Mouse (Mus musculus) stomach, embryonic 16.5 days (tissue): ENCODE measurements at regions not wholly inside any gene's neighbourhood (a gene's known extent, or its start where the extent isn't known, plus 50 kb on each side); places are given as distances from the start of the nearest gene placed in this dataset.

Experiments used
- ATAC-seq: fragments of 200-750 bp; cut with Nextera tagmentation; 2 replicates; pipeline ENCODE4 v1.8.0; 2017; ENCODE audit warnings: moderate number of reproducible peaks, moderate TSS enrichment; ENCODE audit not compliant: insufficient read depth, low FRiP score
- H3K27ac ChIP-seq: fragments of 300-500 bp; sonication (generic); 2 replicates; pipeline ENCODE4 v1.5.1; 2014; ENCODE audit warnings: low read length
- H3K27me3 ChIP-seq: fragments of 300-500 bp; sonication (generic); 2 replicates; pipeline ENCODE4 v1.6.1; 2014; ENCODE audit warnings: low read length, control low read depth, mixed read lengths; ENCODE audit not compliant: control insufficient read depth, insufficient read depth
- H3K36me3 ChIP-seq: fragments of 300-500 bp; sonication (generic); 2 replicates; pipeline ENCODE4 v1.6.1; 2014; ENCODE audit warnings: low read length; ENCODE audit not compliant: control insufficient read depth, insufficient read depth
- H3K4me1 ChIP-seq: fragments of 300-500 bp; sonication (generic); 2 replicates; pipeline ENCODE4 v1.6.1; 2014; ENCODE audit warnings: low read length, control low read depth, mixed read lengths; ENCODE audit not compliant: control insufficient read depth, insufficient read depth
- H3K4me2 ChIP-seq: fragments of 300-500 bp; sonication (generic); 2 replicates; pipeline ENCODE4 v1.6.1; 2014; ENCODE audit warnings: low read depth, low read length, mixed read lengths
- H3K4me3 ChIP-seq: fragments of 300-500 bp; sonication (generic); replicated peaks from 2 replicates; pipeline ENCODE4 v1.5.1; 2014; ENCODE audit warnings: mild to moderate bottlenecking, low read length
- H3K9ac ChIP-seq: fragments of 300-500 bp; sonication (generic); 2 replicates; pipeline ENCODE4 v1.6.1; 2014; ENCODE audit warnings: low read length
- H3K9me3 ChIP-seq: fragments of 300-500 bp; sonication (generic); replicated peaks from 2 replicates; pipeline ENCODE4 v1.6.1; 2016; ENCODE audit warnings: low read length, control low read depth; ENCODE audit not compliant: control insufficient read depth
- WGBS: fragments of 180-500 bp; shearing (Covaris S2); extraction: QIAGEN DNeasy Blood & Tissue Kit; methylation state at CpG from one replicate; pipeline ENCODE4 v1.1.7; 2014; 5-methylcytosine and 5-hydroxymethylcytosine counted together

DNA sequence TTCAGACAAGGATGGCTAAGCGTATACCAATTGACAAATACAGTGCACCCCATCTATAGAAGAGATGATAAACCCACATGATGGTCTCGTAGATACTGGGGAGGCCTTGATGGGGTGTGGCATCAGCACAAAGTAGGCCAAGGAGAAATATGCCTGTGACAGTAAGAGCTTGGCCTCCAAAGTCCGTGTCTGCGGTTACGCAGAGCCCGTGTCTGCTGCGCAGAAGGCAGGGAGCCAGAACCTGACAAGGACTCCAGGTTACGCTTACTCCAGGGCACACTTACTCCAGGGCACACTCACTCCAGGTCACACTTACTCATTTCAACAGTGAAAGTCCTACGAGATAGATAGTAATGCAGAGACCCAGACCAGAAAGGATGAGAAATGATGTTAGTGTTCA is 141.1 kb upstream of the A530016L24Rik start:
- Histone ChIP-seq H3K27ac (no peak overlapping the region), H3K27me3 (no peaks in the 10 kb centered on the region), H3K36me3 (no peaks in the 10 kb centered on the region), H3K4me2 (no peak overlapping the region), H3K9ac (no peak overlapping the region), H3K9me3 (no peaks in the 10 kb centered on the region), H3K4me3 (no peak overlapping the region), H3K4me1 (no peaks in the 10 kb centered on the region)
- no peak for ATAC-seq
- 92% methylated on average over 9 of the region's 9 CpGs for WGBS

DNA sequence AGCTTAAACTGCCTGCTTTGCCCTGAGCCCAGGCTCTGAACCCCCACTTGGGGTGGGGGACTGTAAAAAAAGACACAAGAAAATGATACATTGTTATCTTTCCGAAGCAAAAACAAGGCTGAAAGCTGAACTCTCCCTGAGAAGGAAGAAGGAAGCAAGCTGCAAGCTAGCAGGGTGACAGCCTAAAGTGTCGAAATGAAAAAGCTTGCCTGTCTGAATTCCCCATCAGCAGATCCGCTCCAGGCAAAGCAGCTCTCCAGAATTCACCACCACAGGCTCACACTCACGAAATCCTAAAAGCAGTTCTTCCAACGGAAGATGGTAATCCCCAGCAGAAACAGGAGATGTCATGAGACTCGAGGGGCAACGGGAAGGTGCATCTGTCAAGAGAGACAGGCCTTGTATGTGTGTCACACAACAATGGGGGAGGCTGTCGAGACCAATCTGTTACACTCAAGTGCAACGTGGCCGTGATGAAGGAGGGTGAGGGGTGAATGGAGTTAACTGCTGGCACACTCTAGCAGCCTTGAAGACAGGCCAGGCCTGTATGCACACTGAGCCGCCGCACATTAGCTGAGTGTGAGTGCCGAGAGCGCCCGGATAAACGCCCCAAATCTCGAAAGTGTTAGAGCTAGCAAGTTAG is 139.5 kb upstream of the A530016L24Rik start:
- H3K36me3 ChIP-seq: no peaks in the 10 kb centered on the region
- ATAC-seq: no peak
- no peak overlapping the region for H3K4me3 ChIP-seq
- no peaks in the 10 kb centered on the region for H3K4me1 ChIP-seq
- 0 out of 2 replicates have a peak overlapping the region, but pooled peaks have one; percentile 17 for H3K9ac ChIP-seq
- 40% methylated on average over 17 of the region's 17 CpGs for whole genome bisulfite sequencing
- no peaks in the 10 kb centered on the region for H3K27me3 ChIP-seq
- H3K27ac ChIP-seq: peak overlapping the region; percentile 69
- H3K9me3 ChIP-seq: no peaks in the 10 kb centered on the region
- peak overlapping the region; percentile 14; the same call in 1 of the 2 replicates for H3K4me2 ChIP-seq

DNA sequence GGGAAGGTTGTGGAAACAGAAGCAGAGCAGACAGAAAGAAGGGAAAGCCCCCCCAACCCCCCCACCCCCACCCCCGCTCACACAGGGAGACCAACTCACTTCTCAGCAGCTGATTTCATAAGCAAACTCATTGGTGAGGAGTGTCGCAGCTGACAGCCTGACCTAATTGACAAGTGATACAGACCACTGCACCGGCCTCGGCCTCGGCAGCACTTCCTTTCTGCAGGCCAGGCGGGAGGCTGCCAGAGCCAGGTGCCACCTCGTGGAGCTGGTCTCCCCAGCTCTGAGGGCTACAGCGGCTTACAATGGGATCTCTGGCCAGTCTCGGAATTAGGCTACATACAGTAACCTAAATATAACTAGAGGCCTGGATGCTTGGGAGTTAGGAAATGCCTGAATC is 138.5 kb upstream of the A530016L24Rik start:
- no peak overlapping the region for H3K4me3 ChIP-seq
- no peaks in the 10 kb centered on the region for H3K4me1 ChIP-seq
- no peak overlapping the region; the same call in 1 of the 2 replicates for H3K27ac ChIP-seq
- no peaks in the 10 kb centered on the region for H3K36me3 ChIP-seq
- no peak overlapping the region for H3K9ac ChIP-seq
- no peaks in the 10 kb centered on the region for H3K27me3 ChIP-seq
- H3K4me2 ChIP-seq: no peak overlapping the region
- ATAC-seq: no peak
- no peaks in the 10 kb centered on the region for H3K9me3 ChIP-seq
- 33% methylated on average over 9 of the region's 9 CpGs for WGBS

DNA sequence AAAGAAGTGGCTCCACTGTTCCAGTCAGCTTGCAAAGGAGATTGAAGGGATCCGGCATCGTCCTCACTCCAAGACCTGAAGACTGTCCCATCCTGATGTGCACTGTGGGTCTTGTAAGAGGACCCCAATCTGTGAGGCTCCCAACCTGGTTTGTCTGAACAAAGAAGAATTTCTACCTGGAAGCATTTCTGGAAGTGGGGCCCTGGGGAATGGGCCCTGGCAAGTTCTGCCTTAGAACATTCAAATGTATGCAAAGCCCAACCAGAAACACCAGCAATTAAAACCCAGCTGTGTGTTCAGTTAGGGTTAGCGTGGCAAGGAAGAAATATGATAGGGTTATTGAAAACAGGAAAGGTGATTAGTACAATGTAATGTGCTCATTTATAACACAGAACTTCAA is 125.9 kb upstream of the A530016L24Rik start:
- ATAC-seq: no peak
- no peaks in the 10 kb centered on the region for H3K36me3 ChIP-seq
- no peak overlapping the region for H3K4me2 ChIP-seq
- no peaks in the 10 kb centered on the region for H3K27me3 ChIP-seq
- H3K4me1 ChIP-seq: no peaks in the 10 kb centered on the region
- no peak overlapping the region for H3K9ac ChIP-seq
- H3K27ac ChIP-seq: no peak overlapping the region
- H3K4me3 ChIP-seq: no peak overlapping the region
- H3K9me3 ChIP-seq: no peaks in the 10 kb centered on the region
- WGBS: 81% methylated on average over 3 of the region's 3 CpGs

DNA sequence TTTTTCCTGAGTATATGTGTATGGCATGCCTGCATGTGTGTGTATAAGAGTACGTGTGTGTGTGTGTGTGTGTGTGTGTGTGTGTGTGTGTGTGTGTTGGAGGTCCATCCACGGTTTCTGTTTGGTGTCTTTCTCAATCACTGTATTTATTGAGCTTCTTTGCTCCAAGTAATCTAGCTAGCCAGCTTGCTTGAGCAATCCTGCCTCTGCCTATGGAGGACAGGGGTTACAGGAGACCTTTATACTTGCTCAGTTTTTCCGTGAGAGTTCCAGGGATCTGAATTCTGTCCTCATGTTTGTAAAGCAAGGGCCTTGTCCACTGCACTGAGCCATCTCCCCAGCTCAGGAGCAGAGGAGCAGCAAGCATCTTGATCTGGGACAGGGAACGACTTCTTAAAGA is 122.0 kb upstream of the A530016L24Rik start:
- Histone ChIP-seq H3K4me3 (no peak overlapping the region), H3K36me3 (no peaks in the 10 kb centered on the region), H3K27ac (no peak overlapping the region), H3K9ac (no peak overlapping the region), H3K9me3 (no peaks in the 10 kb centered on the region), H3K4me1 (no peaks in the 10 kb centered on the region), H3K27me3 (no peaks in the 10 kb centered on the region; the same call in 1 of the 2 replicates), H3K4me2 (no peak overlapping the region)
- no peak for ATAC-seq
- WGBS: 76% methylated on average over 4 of the region's 4 CpGs

DNA sequence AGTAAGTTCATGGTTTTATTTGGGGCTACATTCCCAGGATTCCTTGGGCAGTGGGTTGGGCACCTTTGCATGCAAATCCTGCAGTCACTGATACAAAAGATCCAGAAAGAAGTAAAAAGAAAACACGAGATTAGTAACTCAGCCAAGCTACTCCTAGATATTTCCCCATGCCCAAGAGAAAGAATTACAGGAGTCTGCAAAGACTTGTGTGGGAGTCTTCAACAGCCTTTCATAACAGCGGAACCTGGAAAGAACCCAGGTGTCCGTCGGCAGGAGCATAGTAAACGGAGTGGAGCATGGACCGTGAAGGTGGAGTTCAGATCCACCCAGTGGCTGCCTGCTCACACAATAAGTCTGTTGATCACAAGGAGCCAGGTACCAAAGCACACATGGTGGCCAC is 121.1 kb upstream of the A530016L24Rik start:
- Histone ChIP-seq H3K36me3 (no peaks in the 10 kb centered on the region), H3K4me1 (no peaks in the 10 kb centered on the region), H3K4me3 (no peak overlapping the region), H3K9me3 (no peaks in the 10 kb centered on the region), H3K9ac (no peak overlapping the region), H3K4me2 (no peak overlapping the region), H3K27ac (no peak overlapping the region), H3K27me3 (no peaks in the 10 kb centered on the region; the same call in 1 of the 2 replicates)
- ATAC-seq: no peak
- WGBS: 68% methylated on average over 6 of the region's 6 CpGs

DNA sequence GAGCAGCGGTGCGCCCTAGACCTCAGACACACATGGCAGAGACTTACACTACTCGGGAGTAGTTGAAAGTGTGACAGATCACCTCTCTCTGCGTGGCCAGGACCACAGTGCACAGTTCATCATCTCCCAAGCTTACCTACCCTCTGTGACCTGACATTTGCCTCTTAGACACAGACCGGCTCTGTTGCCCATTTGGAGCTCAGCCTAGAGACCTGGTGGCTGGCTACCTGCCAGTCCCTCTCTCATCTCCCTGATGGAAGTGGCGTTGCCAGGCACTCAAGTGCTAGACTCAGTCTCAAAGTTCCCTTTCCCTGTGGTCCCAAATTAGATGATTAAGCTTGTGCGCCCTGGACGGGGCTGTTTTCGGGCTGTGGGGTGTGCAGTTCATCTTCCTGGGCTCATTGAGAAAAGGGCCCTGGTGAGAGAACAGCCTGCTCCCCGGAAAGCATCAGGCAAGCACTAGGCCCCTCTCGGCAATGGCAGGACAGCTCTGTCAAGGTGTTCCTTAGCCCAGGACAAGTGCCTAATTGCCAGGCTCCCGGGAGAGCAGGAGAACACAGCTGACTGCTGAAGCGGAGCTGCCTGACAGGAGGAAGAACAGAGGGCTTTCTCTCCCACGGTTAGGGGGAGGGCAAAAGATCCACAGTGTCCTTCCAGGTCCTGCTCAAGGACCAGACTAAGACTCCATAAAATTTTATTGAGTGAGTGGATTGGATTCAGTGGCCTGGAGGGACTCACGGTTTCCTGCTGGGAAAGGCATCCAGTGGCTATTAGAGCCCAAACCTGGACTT is 119.5 kb upstream of the A530016L24Rik start:
- Histone ChIP-seq H3K36me3 (no peaks in the 10 kb centered on the region), H3K4me2 (no peak overlapping the region), H3K9me3 (no peaks in the 10 kb centered on the region), H3K9ac (no peak overlapping the region), H3K4me3 (no peak overlapping the region), H3K27ac (no peak overlapping the region), H3K27me3 (no peaks in the 10 kb centered on the region; the same call in 1 of the 2 replicates), H3K4me1 (no peaks in the 10 kb centered on the region)
- WGBS: 70% methylated on average over 15 of the region's 15 CpGs
- ATAC-seq: no peak

DNA sequence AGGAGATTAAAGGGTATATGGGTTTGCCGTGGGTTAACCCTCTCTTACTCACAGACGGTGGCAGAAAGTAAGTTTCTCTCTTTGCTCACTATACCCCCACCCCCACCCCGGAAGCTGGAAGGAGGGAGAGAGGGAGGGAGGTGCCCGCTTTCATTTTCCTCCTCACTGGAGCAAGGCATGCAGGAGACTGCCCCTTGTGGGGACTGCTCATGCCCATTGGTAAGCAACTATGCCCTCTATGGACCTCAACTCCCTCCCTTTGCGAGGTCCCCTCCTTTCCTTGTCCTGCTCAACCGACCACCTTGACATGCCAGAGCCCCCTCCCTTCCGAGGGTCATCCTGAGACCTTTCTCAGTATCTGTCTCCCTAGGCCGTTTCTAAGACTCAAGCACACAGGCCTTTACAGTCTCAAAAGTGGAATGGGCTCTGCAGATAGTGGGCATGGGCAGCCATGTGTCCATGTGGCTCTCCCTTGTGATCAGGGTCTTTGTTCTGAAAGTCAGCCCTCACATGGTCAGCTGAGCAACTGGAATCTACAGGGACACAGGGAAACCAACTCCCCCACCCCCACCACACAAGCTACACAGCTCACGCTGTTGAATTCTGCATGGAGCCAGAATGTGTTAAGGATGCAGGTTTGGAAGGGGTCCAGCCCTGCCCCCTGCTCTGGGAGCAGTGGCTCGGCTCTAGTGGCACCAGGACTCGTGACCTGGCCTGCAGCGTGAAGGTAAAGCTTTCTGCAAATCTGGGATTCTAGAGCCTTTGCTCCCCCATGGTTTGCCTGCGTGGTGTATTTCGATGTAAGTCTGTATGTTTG is 116.8 kb upstream of the A530016L24Rik start:
- WGBS: 73% methylated on average over 13 of the region's 14 CpGs
- Histone ChIP-seq H3K4me1 (no peaks in the 10 kb centered on the region), H3K9me3 (no peaks in the 10 kb centered on the region), H3K27ac (no peak overlapping the region), H3K4me3 (no peak overlapping the region), H3K9ac (no peak overlapping the region), H3K36me3 (no peaks in the 10 kb centered on the region), H3K27me3 (no peaks in the 10 kb centered on the region; the same call in 1 of the 2 replicates), H3K4me2 (no peak overlapping the region)
- ATAC-seq: no peak

DNA sequence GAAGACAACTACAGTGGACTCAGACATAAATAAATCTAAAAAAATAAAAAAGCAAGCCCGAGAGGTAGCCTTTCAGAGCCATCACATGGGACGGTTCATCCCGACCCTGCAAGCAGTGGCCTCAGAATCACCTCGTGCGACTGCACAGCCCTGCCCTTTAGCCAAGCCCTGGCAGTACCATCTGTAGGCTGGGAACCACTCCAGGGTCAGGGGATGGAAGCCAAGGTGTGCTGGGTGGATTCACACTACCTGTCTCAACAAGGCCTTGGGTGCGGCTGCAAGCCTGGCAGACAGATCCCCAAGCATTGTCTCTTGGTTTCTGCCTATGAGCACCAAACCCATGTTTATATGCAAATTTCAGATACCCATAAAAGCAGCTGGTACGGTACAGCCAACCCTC is 115.3 kb upstream of the A530016L24Rik start:
- no peaks in the 10 kb centered on the region for H3K9me3 ChIP-seq
- ATAC-seq: no peak
- H3K4me1 ChIP-seq: no peaks in the 10 kb centered on the region
- no peaks in the 10 kb centered on the region for H3K36me3 ChIP-seq
- no peak overlapping the region for H3K9ac ChIP-seq
- 80% methylated on average over 7 of the region's 7 CpGs for WGBS
- H3K27ac ChIP-seq: no peak overlapping the region
- H3K27me3 ChIP-seq: no peaks in the 10 kb centered on the region; the same call in 1 of the 2 replicates
- no peak overlapping the region for H3K4me2 ChIP-seq
- H3K4me3 ChIP-seq: no peak overlapping the region
